Mouse (Mus musculus) megakaryocyte, embryonic 14.5 days (primary cell): ENCODE data around the gene Txndc2.

Source experiments
- FLI1 ChIP-seq: IDR thresholded peaks from 2 replicates; pipeline ENCODE4 v1.6.1; 2012; ENCODE audit warnings: low read length, inconsistent platforms, mixed read lengths
- GATA1 ChIP-seq: IDR thresholded peaks from 3 replicates; pipeline ENCODE4 v1.6.1; 2012; ENCODE audit warnings: mixed read lengths, low read length, inconsistent platforms, borderline replicate concordance

- TF ChIP-seq GATA1 = no peak
- no peak for TF ChIP-seq FLI1
These were observed 23.9 kb upstream of the Txndc2 start for GRCm38 (mm10) chr17:65665786-65666387.
